Mouse (Mus musculus): Measurements from ENCODE around the gene Olfr768.

- TF ChIP-seq CTCF (IDR thresholded peaks at IDR 0.05; ENCODE audit: insufficient read depth, low read length) = no peak
- TF ChIP-seq POLR2A (IDR thresholded peaks at IDR 0.05; ENCODE audit: borderline replicate concordance, extremely low read depth, low read depth, low read length) = no peak
Observed at GRCm38 (mm10) chr10:129068877-129069276, 30.3 kb downstream of the Olfr768 start, which contains the start of gene Olfr766-ps1.
